Mouse (Mus musculus) kidney, adult 10 weeks (tissue): ENCODE data around the gene Gm20916. TPM values are rescaled to one million over a fixed set of nuclear protein-coding genes. Genes with fewer than 3 reads are reported as not detected.

Experiments
- polyA plus RNA-seq: library from polyadenylated mRNA; stranded (reverse); fragments of 350-450 nt; fragmentation: Illumina TruSeq; extraction: RNeasy Lipid Tissue Mini Kit (QIAGEN cat#74804); gene quantifications from one replicate; pipeline ENCODE4 v1.2.3, GENCODE M21; 2014; ENCODE audit warnings: low read depth, low replicate concordance

Gene Gm20916
- polyA plus RNA-seq, result not detected

DNA sequence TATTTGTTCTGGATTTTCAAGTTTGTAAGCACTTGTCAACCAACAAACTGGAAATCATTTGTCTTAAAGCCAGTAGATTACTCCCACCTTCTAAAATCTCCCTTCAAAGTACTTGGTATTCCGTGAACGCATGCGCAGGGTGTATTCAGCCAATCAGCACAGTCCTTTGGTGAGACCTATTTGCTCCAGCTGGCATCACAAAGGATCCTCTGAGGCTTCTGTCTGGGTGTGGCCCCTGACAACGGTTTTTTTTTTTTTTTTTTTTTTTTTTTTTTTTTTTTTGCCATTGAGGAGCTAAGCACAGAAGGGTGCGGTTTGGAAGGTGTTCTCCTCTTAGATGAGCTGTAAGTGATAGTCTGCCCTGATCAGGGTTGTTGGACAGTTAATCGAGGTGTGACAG is at the start of gene Gm20916:
Gene Gm20916, plus strand, starts transcription at position 301 of the 400 bp plus-strand sequence.

Other genes starting within 250 kb of the Gm20916 start
- not detected for gene Gm20917, start 168.4 kb upstream of the Gm20916 start, polyA plus RNA-seq